Mouse (Mus musculus) megakaryocyte, embryonic 14.5 days (primary cell): ENCODE measurements around the gene Pcmtd2.

Experiments
- FLI1 ChIP-seq: IDR thresholded peaks from 2 replicates; pipeline ENCODE4 v1.6.1; 2012; ENCODE audit warnings: low read length, inconsistent platforms, mixed read lengths
- GATA1 ChIP-seq: IDR thresholded peaks from 3 replicates; pipeline ENCODE4 v1.6.1; 2012; ENCODE audit warnings: mixed read lengths, low read length, inconsistent platforms, borderline replicate concordance

- TF ChIP-seq GATA1 (no peak), FLI1 (no peak)
Measured at GRCm38 (mm10) chr2:181838293-181838680, 633 bp downstream of the Pcmtd2 start.
